Mouse (Mus musculus) MEL (cell line): Measurements from ENCODE around the gene Dnah3.

Experiments used
- CTCF ChIP-seq, 3 experiments: IDR thresholded peaks in 2 of 3; conservative IDR thresholded peaks in 1 of 3; 2 replicates each; pipeline ENCODE4 v1.5.1; 2011 to 2012; ENCODE audit warnings: low read length in 3 of 3, low read depth in 2 of 3, mild to moderate bottlenecking in 2 of 3, improper control_type of control experiment in 1 of 3, inconsistent platforms in 1 of 3, mixed read lengths in 1 of 3, moderate library complexity in 1 of 3; ENCODE audit not compliant: control insufficient read depth in 1 of 3, insufficient read depth in 1 of 3, poor library complexity in 1 of 3, severe bottlenecking in 1 of 3
- GATA1 ChIP-seq: IDR thresholded peaks from 2 replicates; pipeline ENCODE4 v1.6.1; 2011; ENCODE audit warnings: low read depth, low read length, improper control_type of control experiment
- JUND ChIP-seq: IDR thresholded peaks from 2 replicates; pipeline ENCODE4 v1.6.1; 2011; ENCODE audit warnings: low read depth, mild to moderate bottlenecking, improper control_type of control experiment, low read length
- POLR2A ChIP-seq, 2 experiments: IDR thresholded peaks; 2 replicates each; pipeline ENCODE4 v1.6.1; 2011 to 2012; ENCODE audit warnings: low read length in 2 of 2, mild to moderate bottlenecking in 2 of 2, control low read depth in 1 of 2, improper control_type of control experiment in 1 of 2, low read depth in 1 of 2, moderate library complexity in 1 of 2; ENCODE audit not compliant: control insufficient read depth in 1 of 2, insufficient read depth in 1 of 2, poor library complexity in 1 of 2

DNA sequence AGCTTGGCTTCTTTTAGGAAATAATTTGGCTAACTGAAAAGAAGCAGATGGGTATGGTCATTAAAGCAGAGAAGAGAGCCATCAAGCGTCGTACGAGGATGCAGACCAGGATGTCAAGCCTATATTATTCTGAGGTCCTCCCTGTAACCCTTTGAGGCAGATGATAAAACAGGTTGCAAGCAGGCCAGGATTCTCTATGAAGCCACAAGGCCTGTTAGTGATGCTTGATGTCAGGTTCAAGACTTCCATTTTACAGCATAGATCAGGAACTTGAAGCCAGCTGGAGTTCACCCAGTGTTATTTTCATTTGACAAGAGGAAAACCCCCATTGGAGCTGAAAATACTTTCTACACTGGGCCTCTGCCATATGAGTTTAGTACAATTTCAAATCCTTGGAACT, 114.9 kb downstream of the Dnah3 start:
- TF ChIP-seq CTCF (IDR thresholded peaks at IDR 0.05 in 2 of 3, conservative IDR thresholded peaks at IDR 0.05 in 1 of 3; ENCODE audit: control insufficient read depth in 1 of 3, insufficient read depth in 1 of 3, low read depth in 2 of 3, low read length in 3 of 3, poor library complexity in 1 of 3, severe bottlenecking in 1 of 3) = no peak
- TF ChIP-seq POLR2A (IDR thresholded peaks at IDR 0.05; ENCODE audit: control insufficient read depth in 1 of 2, insufficient read depth in 1 of 2, low read depth in 1 of 2, low read length in 2 of 2, poor library complexity in 1 of 2) = no peak
- TF ChIP-seq JUND = no peak
- TF ChIP-seq GATA1 = no peak
